Mouse (Mus musculus) cerebellum, postnatal 10 days (tissue): Measurements from ENCODE around the gene 3100002H09Rik.

Source experiments
- DNase-seq, 2 experiments: peaks; one replicate each; pipeline ENCODE4 v3.0.0; 2021; ENCODE audit warnings: mixed read lengths in 2 of 2

Gene 3100002H09Rik

DNA sequence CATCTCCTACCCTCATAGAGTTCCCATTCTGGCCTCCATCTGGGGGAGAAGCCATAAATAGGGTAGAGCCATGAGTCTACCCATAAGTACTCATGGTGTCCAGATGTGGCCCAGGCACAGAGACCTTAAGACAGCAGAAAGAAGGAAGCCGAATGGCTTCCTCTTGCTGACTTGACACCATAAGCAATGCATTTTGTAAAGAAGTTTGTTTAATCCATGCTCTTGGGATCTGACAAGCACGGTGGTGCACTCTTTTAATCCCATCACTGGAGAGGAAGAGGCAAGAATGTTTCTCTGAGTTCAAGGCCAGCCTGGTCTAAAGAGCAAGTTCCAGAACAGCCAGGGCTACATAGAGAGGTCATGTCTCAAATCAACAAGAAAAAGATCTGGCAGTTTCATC is at the start of gene 3100002H09Rik:
Gene 3100002H09Rik (minus strand): TSS at position 101 of the 400 bp plus-strand sequence.
- no peak for DNase-seq

DNA sequence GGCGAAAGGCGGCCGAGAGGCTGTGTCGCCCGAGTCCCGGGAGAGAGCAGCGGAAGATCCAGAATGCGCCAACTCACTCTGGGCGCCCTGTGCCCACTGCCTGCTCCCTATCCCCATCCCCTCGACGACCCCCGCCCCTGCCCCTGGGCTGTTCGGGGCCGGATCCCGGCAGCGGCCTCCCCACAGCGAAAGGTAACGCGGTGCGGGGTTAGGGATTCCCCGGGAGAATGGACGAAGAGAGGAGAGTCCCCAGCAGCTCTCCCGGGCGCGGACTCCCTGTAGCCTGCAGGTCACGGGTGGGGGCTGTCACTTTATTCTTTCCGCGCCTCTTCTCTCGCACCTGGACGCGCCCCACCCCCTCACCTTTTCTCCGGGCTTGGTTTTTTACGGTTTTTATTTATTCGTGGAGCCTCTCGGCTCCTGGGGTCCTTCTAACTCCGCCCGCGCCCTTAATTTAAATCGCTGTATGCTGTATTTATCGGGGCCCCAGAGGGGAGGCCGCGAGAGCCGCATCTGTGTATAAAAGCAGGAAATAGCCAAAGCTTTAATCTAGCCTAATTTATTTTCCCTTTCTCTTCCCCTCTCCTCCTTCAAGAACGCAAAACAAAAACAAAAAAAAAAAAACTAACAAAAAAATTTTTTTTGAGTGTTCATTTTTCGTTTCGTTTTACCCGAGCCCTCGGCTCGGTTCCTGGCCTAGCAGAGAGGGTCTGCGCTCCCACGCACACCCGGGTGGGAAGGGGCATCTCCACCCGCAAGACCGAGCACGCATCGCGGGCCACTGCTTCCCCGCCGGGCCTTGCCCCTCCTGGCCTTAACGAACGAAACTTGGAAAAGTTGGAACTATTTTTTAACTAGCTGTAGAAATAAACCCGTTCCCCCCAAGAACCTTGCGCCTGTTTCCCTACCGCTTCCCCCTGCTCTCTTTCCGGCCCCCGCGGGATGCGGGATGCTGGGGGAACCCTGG is 48.9 kb upstream of the 3100002H09Rik start:
- peak in 1 of 2 experiments; percentile 27 for DNase-seq

DNA sequence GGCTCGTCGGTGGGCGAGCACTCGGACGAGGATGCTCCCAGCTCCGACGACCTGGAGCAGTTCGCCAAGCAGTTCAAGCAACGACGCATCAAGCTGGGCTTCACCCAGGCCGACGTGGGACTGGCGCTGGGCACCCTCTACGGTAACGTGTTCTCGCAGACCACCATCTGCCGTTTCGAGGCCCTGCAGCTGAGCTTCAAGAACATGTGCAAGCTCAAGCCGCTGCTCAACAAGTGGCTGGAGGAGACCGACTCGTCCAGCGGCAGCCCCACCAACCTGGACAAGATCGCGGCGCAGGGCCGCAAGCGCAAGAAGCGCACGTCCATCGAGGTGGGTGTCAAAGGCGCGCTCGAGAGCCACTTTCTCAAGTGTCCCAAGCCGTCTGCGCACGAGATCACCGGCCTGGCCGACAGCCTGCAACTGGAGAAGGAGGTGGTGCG is 47.8 kb upstream of the 3100002H09Rik start:
- DNase-seq = peak; percentile 37 to 44

DNA sequence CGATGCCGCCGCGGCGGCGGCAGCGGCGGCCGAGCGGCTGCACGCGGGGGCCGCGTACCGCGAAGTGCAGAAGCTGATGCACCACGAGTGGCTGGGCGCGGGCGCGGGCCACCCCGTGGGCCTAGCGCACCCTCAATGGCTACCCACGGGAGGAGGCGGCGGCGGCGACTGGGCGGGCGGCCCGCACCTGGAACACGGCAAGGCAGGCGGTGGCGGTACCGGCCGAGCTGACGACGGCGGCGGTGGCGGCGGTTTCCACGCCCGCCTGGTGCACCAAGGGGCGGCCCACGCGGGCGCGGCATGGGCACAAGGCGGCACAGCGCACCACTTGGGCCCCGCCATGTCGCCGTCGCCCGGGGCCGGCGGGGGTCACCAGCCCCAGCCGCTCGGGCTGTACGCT is 47.2 kb upstream of the 3100002H09Rik start:
- no peak for DNase-seq

- DNase-seq = peak; percentile 72 to 88
Observed at GRCm38 (mm10) chr4:124656854-124657650, 46.4 kb upstream of the 3100002H09Rik start.

- DNase-seq = peak in 1 of 2 experiments; percentile 26
Observed at GRCm38 (mm10) chr4:124656518-124656853, 45.9 kb upstream of the 3100002H09Rik start, which contains the start of gene Pou3f1. TSS of gene Pou3f1 (plus strand) at chr4:124656807.

GRCm38 (mm10) chr4:124652886-124653285 is 42.3 kb upstream of the 3100002H09Rik start:
- peak; percentile 44 to 66 for DNase-seq

- DNase-seq = no peak
Observed at GRCm38 (mm10) chr4:124647909-124648308, 37.3 kb upstream of the 3100002H09Rik start.

GRCm38 (mm10) chr4:124646591-124646990 is 36.0 kb upstream of the 3100002H09Rik start:
- no peak for DNase-seq

DNA sequence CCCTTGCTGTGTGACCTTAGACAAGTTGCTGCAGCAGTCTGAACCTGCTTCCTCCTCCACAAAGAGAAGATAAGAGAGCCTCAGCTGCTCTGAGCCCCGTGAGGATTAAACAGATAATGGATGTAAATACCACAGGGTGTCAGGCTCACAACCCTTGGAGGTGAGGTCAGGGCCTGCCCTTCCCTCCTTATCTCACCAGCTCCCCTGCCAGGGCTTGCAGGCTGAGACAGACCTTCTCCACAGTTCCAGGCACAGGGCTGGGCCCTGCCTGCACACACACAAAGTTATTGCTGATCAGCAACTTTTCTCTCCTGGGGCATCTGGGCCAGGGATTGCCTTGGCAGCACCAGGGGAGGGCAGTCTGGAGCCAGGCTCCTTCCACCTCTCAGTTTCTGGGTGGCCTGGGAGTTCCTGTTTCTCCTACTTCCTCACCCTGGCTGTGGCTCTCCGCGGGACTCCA is 34.4 kb upstream of the 3100002H09Rik start:
- DNase-seq = no peak

GRCm38 (mm10) chr4:124643859-124644258 is 33.3 kb upstream of the 3100002H09Rik start:
- DNase-seq = no peak

- no peak for DNase-seq
Observed at GRCm38 (mm10) chr4:124639715-124640114, 29.1 kb upstream of the 3100002H09Rik start.

DNA sequence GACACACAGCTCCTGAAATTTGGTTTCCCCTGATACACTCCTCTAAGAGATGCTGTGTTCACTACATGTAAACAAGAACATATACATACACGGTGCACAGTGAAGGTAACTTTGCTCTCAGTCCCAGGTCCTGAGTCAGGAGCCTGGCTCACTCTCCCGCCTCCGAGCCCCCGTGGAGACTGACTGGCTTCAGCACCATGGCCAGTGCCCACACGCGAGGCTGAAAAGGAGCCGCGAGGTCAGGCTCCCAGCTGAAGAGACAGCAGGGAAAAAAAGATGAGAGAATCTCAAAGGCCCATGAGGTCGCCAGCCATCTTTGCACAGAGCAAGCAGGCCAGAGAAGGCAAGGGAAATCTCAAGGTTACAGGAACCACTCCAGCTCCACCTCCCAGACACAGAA is 22.7 kb upstream of the 3100002H09Rik start:
- DNase-seq = peak in 1 of 2 experiments; percentile 34

DNA sequence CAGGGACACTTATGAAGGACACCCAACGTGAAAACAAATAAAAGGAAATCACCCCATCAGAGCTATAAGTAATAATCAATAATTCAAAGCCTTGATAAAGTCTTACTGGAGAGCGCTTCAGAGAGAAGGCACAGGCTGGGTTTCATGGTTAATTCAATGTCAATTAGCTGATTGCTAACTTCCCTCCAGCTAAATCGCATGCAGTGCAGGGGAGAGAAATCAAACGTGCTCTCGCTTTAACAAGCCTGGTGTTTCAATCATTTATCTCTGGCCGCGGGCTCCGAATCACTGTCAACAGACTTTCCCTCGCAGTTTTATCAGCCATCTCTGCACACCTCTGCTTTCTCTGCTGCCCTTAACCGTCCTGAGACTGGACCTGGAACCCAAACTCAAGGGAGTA is 22.3 kb upstream of the 3100002H09Rik start:
- DNase-seq = no peak

- no peak for DNase-seq
Observed at GRCm38 (mm10) chr4:124631456-124631855, 20.9 kb upstream of the 3100002H09Rik start.

- DNase-seq = peak; percentile 63 to 71
Observed at GRCm38 (mm10) chr4:124626836-124627235, 16.2 kb upstream of the 3100002H09Rik start.

DNA sequence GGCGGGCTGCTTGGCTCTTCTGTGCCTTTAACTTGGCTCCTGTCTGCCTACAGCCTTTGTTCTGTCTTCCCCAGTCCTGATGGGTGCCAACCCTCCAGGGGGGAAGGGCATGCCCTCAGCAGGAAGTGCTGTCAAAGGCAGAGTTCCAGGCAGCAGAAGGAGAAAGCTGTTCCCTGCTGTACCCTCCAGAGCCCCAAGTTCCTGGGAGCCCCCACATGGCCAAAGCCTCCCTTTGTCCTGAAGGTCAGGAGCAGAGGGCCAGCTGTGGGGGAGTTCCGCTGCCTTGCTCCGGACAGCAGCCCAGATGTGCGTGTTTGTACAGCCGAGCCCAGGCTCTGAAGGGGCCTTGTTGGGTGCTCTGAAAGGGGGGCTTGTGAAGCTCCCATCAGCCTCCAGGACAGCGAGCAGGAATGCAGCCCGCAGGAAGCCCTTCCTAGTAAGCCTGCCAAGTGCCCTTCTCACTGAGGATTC is 13.5 kb upstream of the 3100002H09Rik start:
- peak in 1 of 2 experiments; percentile 54 for DNase-seq

DNA sequence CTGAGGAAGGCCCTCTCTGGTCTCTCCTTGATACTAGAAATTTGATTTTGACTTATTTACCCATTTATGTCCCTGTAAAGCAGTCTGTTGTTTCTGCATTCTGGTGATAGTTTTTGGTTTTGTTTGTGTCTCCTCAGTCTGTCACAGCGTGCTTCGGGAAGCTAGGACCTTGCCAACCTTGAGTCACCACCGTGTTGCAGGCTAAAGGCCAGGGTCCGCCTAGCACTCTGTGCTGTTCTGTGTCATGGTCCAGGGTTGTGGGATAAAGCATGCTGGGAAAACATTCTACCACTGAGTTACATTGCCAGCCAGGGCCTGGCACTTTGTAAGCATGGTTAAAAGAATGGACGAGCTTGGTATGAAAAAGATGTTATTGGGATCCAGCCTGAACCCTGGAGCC is 12.0 kb upstream of the 3100002H09Rik start:
- no peak for DNase-seq

GRCm38 (mm10) chr4:124621406-124621805 is 10.8 kb upstream of the 3100002H09Rik start:
- no peak for DNase-seq

GRCm38 (mm10) chr4:124618599-124618998 is 8.0 kb upstream of the 3100002H09Rik start:
- DNase-seq = no peak

- DNase-seq = no peak
Observed at GRCm38 (mm10) chr4:124616636-124617035, 6.0 kb upstream of the 3100002H09Rik start.

DNA sequence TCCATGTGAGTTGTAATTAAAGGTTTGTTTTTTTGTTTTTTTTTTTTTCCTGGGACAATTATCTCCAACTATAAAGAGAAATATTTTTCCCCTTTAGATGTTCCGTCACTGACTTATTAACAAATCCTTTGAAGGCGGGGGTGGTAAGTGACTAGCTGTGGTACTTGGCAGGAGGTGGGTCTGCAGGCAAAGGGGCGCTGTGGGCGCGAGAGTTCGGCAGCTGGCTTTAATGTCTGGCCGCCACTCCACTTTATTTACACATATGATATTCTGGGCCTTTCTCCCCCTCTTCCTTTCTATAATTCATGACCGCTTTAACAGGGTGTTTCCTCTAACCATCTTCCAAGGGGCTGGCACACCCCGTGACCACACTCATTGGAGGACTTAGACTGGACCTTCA is 5.4 kb upstream of the 3100002H09Rik start:
- no peak for DNase-seq

- no peak for DNase-seq
Observed at GRCm38 (mm10) chr4:124615406-124615960, 4.9 kb upstream of the 3100002H09Rik start.
